Mouse (Mus musculus) WW6 (cell line): ENCODE measurements around the gene Gm17349.

Experiments used
- DNase-seq: peaks from one replicate; pipeline ENCODE4 v3.0.0-alpha.2; 2013; ENCODE audit warnings: low read depth, low spot score

Gm17349 gene

GRCm38 (mm10) chr15:99699715-99700114 lies 5.6 kb downstream of the Gm17349 start:
- no peak for DNase-seq

GRCm38 (mm10) chr15:99698533-99699085 lies 6.7 kb downstream of the Gm17349 start:
- no peak for DNase-seq

GRCm38 (mm10) chr15:99697309-99697708 lies 8.0 kb downstream of the Gm17349 start:
- DNase-seq, result no peak

GRCm38 (mm10) chr15:99691976-99692375 lies 13.3 kb downstream of the Gm17349 start:
- DNase-seq, result no peak

- DNase-seq, result no peak
These were observed 14.4 kb downstream of the Gm17349 start for GRCm38 (mm10) chr15:99690924-99691323.

GRCm38 (mm10) chr15:99688712-99689111 lies 16.6 kb downstream of the Gm17349 start:
- no peak for DNase-seq

GRCm38 (mm10) chr15:99684156-99684555 lies 21.1 kb downstream of the Gm17349 start:
- no peak for DNase-seq

GRCm38 (mm10) chr15:99682880-99683279 lies 22.4 kb downstream of the Gm17349 start:
- DNase-seq, result no peak

- DNase-seq, result no peak
These were observed 26.3 kb downstream of the Gm17349 start for GRCm38 (mm10) chr15:99679008-99679407.

- peak; percentile 90 for DNase-seq
These were observed 27.1 kb downstream of the Gm17349 start for GRCm38 (mm10) chr15:99678063-99678800.

GRCm38 (mm10) chr15:99677089-99677488 lies 28.2 kb downstream of the Gm17349 start:
- no peak for DNase-seq

- no peak for DNase-seq
These were observed 30.4 kb downstream of the Gm17349 start for GRCm38 (mm10) chr15:99674866-99675265.

GRCm38 (mm10) chr15:99671783-99672182 lies 33.5 kb downstream of the Gm17349 start:
- DNase-seq, result no peak

GRCm38 (mm10) chr15:99670964-99671670 lies 34.2 kb downstream of the Gm17349 start:
- DNase-seq, result no peak

- DNase-seq, result no peak
These were observed 35.0 kb downstream of the Gm17349 start, which contains the start of gene Asic1 for GRCm38 (mm10) chr15:99670154-99670821. Asic1 (plus strand) TSS chr15:99670368.

GRCm38 (mm10) chr15:99669392-99669791 lies 35.9 kb downstream of the Gm17349 start:
- no peak for DNase-seq

GRCm38 (mm10) chr15:99668881-99669280 lies 36.4 kb downstream of the Gm17349 start:
- DNase-seq, result no peak

- DNase-seq, result no peak
These were observed 37.7 kb downstream of the Gm17349 start for GRCm38 (mm10) chr15:99667544-99667943.

GRCm38 (mm10) chr15:99664600-99665451 lies 40.5 kb downstream of the Gm17349 start:
- DNase-seq, result no peak

- DNase-seq, result no peak
These were observed 41.2 kb downstream of the Gm17349 start for GRCm38 (mm10) chr15:99663964-99664599.

GRCm38 (mm10) chr15:99662371-99662770 lies 42.9 kb downstream of the Gm17349 start:
- DNase-seq, result no peak
